Mouse (Mus musculus) CH12.LX (cell line): Measurements from ENCODE around the gene Pcca.

Experiments used
- CTCF ChIP-seq, 2 experiments: IDR thresholded peaks in 1 of 2; conservative IDR thresholded peaks in 1 of 2; 2 replicates each; pipeline ENCODE4 v1.5.1; 2011 to 2012; ENCODE audit warnings: low read depth in 2 of 2, low read length in 2 of 2, improper control_type of control experiment in 1 of 2, inconsistent platforms in 1 of 2, mild to moderate bottlenecking in 1 of 2, moderate library complexity in 1 of 2
- UBTF ChIP-seq: IDR thresholded peaks from 2 replicates; pipeline ENCODE4 v1.6.1; 2012; ENCODE audit warnings: low read depth, mild to moderate bottlenecking, inconsistent platforms, low read length, improper control_type of control experiment, moderate library complexity

GRCm38 (mm10) chr14:122881699-122882098, 347.6 kb downstream of the Pcca start:
- TF ChIP-seq UBTF (no peak), CTCF (conservative IDR thresholded peaks at IDR 0.05 in 1 of 2, IDR thresholded peaks at IDR 0.05 in 1 of 2; ENCODE audit: low read depth in 2 of 2, low read length in 2 of 2) (no peak)
